Mouse (Mus musculus): Measurements from ENCODE around the gene Coro6.

- TF ChIP-seq CTCF (IDR thresholded peaks at IDR 0.05; ENCODE audit: low read depth) (no peak), EP300 (IDR thresholded peaks at IDR 0.05; ENCODE audit: low read depth) (no peak)
Observed at GRCm38 (mm10) chr11:77511336-77511735, 49.1 kb downstream of the Coro6 start.

Measured in heart, postnatal 0 days (tissue).